Mouse (Mus musculus): ENCODE results near the gene Syn2. TPM values are rescaled to one million over a fixed set of nuclear protein-coding genes. Genes with fewer than 3 reads are reported as not detected.

Syn2 gene
- total RNA-seq, 2 experiments from 2014 or later: 445 to 453 TPM

- intact Hi-C loops (cut with DNase I): loop anchor here (2.0 kb wide), 1 partner anchor 20 kb away; no protein-coding TSS in a partner anchor
- DNase-seq (ENCODE audit: extremely low spot score in 1 of 2, low spot score in 2 of 2): peak; percentile 26 to 47
- Histone ChIP-seq H3K4me3 (no peak overlapping the region), H3K27ac (peak overlapping the region; percentile 80)
- no peak for TF ChIP-seq CTCF (IDR thresholded peaks at IDR 0.05)
Observed at GRCm38 (mm10) chr6:115313235-115313738, 178.6 kb downstream of the Syn2 start.

DNA sequence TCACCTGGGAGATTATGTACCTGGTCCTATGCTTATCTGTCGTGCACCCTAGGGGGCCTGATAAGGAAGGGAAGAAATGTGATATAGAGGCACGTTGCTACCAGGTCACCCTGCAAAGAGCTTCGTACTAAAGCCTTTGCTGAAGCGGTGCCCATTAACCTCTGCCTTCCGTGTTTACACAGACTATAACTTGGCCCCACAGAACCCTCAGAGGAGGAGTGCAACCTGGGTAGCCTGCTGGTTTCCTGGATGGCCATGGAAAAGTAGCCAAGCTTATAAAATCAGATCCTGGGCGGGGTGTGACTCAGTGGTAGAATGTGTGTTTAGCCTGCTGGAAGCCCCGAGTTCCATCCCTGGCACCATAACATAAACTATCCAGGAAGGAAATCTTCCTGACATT, 179.2 kb downstream of the Syn2 start:
- H3K27ac ChIP-seq: peak overlapping the region; percentile 80; the same call in 1 of the 2 replicates
- intact Hi-C loops (cut with DNase I): loop anchor here (2.0 kb wide), 1 partner anchor 21 kb away; no protein-coding TSS in a partner anchor

DNA sequence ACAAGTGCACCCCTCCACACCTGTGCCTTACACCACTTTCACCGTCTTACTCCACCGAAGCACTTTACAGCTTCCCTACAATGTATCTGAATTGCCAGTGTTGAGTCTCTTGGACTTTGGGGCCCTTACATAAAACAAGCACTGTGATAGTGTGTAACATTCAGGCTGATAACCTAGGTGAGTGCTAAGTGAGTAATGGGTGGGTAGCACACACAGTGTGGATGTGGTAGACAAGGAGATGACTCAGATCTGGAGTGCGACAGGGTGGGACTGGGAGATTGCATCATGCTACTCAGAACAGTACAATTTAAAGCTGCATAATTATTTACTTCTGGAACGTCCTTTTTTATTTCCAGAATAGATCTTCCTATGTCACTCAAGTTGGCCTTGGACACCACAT, 181.1 kb downstream of the Syn2 start:
- H3K4me3 ChIP-seq: no peak overlapping the region
- H3K27ac ChIP-seq: no peak overlapping the region
- no peak for TF ChIP-seq CTCF (IDR thresholded peaks at IDR 0.05)
- no peak for DNase-seq (ENCODE audit: extremely low spot score in 1 of 2, low spot score in 2 of 2)
- intact Hi-C loops (cut with DNase I): no loop called here

More for the DNA sequence above, 179.2 kb downstream of the Syn2 start:
- H3K4me3 ChIP-seq: no peak overlapping the region
- no peak for TF ChIP-seq CTCF (IDR thresholded peaks at IDR 0.05)
- DNase-seq (ENCODE audit: extremely low spot score in 1 of 2, low spot score in 2 of 2): no peak

DNA sequence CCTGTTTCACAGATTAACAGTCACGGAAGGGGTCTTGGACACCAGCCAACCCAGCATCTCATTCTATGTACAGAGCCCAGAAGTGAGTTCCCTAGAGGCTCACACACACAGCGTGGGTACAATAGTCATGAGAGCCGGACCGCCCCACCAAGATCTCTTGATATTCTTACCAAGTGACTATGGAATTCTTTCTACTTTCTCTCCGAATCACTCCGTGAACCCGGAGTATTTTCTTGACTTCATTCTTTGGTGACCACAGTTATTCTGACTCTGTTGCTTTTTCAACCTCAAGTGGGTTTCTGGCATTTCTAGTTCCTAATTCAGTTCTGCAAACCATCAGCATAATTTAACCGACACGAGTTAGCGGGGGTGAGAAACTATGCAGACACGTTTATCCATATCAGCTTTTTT, 182.1 kb downstream of the Syn2 start:
- no peak for TF ChIP-seq CTCF (IDR thresholded peaks at IDR 0.05)
- no peak for DNase-seq (ENCODE audit: extremely low spot score in 1 of 2, low spot score in 2 of 2)
- intact Hi-C loops (cut with DNase I): no loop called here
- H3K27ac ChIP-seq: no peak overlapping the region
- H3K4me3 ChIP-seq: no peak overlapping the region

DNA sequence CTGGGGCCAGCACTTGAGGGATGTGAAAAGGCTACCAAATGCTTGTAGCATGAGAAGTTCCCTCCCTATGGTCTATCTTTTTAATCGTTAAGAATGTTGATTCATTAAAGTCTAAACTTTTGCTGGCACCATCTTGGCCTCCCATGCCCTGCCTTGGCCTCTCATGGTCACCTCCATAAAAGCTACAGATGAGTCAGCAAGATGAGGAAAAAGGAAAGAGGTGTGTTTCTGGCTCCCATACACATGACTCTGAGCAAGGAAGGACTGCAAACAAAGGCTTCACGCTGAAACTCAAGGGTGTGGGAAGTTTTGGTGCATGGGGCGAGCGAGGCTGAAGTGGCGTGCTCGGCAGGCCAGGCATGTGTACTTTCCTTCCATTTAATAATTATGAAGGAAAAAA, 184.1 kb downstream of the Syn2 start:
- no peak for TF ChIP-seq CTCF (IDR thresholded peaks at IDR 0.05)
- intact Hi-C loops (cut with DNase I): no loop called here
- no peak for DNase-seq (ENCODE audit: extremely low spot score in 1 of 2, low spot score in 2 of 2)
- Histone ChIP-seq H3K4me3 (no peak overlapping the region), H3K27ac (no peak overlapping the region)

- intact Hi-C loops (cut with DNase I): loop anchor here (2.0 to 5.0 kb wide), 2 partner anchors 32 to 41 kb away; partner anchors contain the start of gene Pparg
- TF ChIP-seq CTCF (IDR thresholded peaks at IDR 0.05): no peak
- H3K4me3 ChIP-seq: no peak overlapping the region
- no peak for DNase-seq (ENCODE audit: extremely low spot score in 1 of 2, low spot score in 2 of 2)
- no peak overlapping the region for H3K27ac ChIP-seq
Observed at GRCm38 (mm10) chr6:115319686-115320085, 185.0 kb downstream of the Syn2 start.

GRCm38 (mm10) chr6:115320927-115321714, 186.4 kb downstream of the Syn2 start:
- Histone ChIP-seq H3K27ac (peak overlapping the region; percentile 84), H3K4me3 (no peak overlapping the region)
- intact Hi-C loops (cut with DNase I): loop anchor here (2.0 to 5.0 kb wide), 2 partner anchors 34 to 40 kb away; partner anchors contain the start of gene Pparg
- no peak for TF ChIP-seq CTCF (IDR thresholded peaks at IDR 0.05)
- no peak for DNase-seq (ENCODE audit: extremely low spot score in 1 of 2, low spot score in 2 of 2)

- peak; percentile 26 to 43 for DNase-seq (ENCODE audit: extremely low spot score in 1 of 2, low spot score in 2 of 2)
- TF ChIP-seq CTCF (IDR thresholded peaks at IDR 0.05): no peak
- intact Hi-C loops (cut with DNase I): loop anchor here (2.0 to 5.0 kb wide), 2 partner anchors 35 to 39 kb away; partner anchors contain the start of gene Pparg
- no peak overlapping the region for H3K4me3 ChIP-seq
- H3K27ac ChIP-seq: peak overlapping the region; percentile 84; the same call in 1 of the 2 replicates
Observed at GRCm38 (mm10) chr6:115321883-115322351, 187.2 kb downstream of the Syn2 start.

DNA sequence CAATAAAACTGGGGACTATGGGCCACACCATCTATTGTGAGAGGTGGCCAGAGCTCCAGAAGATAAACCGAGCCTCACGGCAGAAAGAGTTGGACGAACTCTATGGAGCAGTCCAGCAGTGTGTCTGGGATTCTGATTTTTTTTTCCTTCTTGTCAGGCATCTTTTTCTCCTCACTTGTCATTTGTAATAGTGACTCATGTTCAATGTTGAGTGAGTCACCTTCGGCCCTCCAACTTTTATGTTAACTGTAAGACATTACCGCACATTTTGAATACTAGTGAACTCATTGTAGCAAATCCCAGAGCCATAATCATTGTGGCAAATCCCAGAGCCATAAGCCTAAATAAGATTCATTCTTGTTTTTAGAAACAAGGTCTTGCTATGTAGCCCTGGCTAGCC, 188.3 kb downstream of the Syn2 start:
- no peak for TF ChIP-seq CTCF (IDR thresholded peaks at IDR 0.05)
- intact Hi-C loops (cut with DNase I): loop anchor here (5.0 kb wide), 1 partner anchor 36 kb away; no protein-coding TSS in a partner anchor
- peak overlapping the region; percentile 76; the same call in 1 of the 2 replicates for H3K27ac ChIP-seq

DNA sequence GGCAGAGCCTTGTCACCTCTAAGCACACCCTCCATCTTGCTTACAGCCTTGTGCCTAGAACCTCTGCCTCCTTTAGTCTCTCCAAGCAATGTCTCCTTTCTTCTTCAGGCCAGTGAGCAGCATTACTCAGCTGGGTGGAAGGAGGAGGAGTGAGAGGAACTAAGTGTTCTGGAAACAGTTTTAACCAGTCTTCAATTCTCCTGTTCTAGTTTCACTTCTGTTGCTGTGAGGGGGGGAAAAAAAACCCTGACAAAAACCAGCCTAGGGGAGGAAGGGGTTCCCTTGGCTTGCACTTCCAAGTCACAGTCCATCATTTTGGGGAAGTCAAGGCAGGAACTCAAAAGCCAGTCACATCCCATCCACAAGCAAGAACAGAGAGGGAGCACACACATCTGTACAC, 196.3 kb downstream of the Syn2 start:
- intact Hi-C loops (cut with DNase I): no loop called here
- Histone ChIP-seq H3K4me3 (no peak overlapping the region), H3K27ac (no peak overlapping the region)
- no peak for TF ChIP-seq CTCF (IDR thresholded peaks at IDR 0.05)
- no peak for DNase-seq (ENCODE audit: extremely low spot score in 1 of 2, low spot score in 2 of 2)

More for the DNA sequence above, 188.3 kb downstream of the Syn2 start:
- no peak for DNase-seq (ENCODE audit: extremely low spot score in 1 of 2, low spot score in 2 of 2)
- no peak overlapping the region for H3K4me3 ChIP-seq

Small RNA genes within 50 kb of the gene (microRNA-seq; reads per million reads assigned to microRNA genes)
- gene Gm24767: 0 reads per million in 2 experiments

Other genes with a start within 250 kb of the Syn2 start
- gene Vgll4, start 164.9 kb upstream of the Syn2 start, total RNA-seq (2021): 10 to 100 TPM; 61.4 to 63.8 TPM
- gene Tamm41, start 97.0 kb upstream of the Syn2 start, total RNA-seq (2021): 10 to 100 TPM; 19.7 to 20.0 TPM
- gene Gm17482, start 92.4 kb downstream of the Syn2 start, total RNA-seq (2021): not detected
- 10 to 100 TPM; 13.7 to 18.9 TPM for gene Timp4, start 117.3 kb downstream of the Syn2 start, total RNA-seq (2021)
- 10 to 100 TPM in 1 of 2 experiments, 1 to 10 TPM in 1; 8.1 to 10.3 TPM for gene Pparg, start 226.0 kb downstream of the Syn2 start, total RNA-seq (2021)